Mouse (Mus musculus): ENCODE data around the gene Ranbp17.

Ranbp17 gene

GRCm38 (mm10) chr11:33422226-33422625 lies 91.3 kb downstream of the Ranbp17 start:
- no peak for DNase-seq (ENCODE audit: extremely low spot score, low read depth, low spot score)

GRCm38 (mm10) chr11:33404651-33405050 lies 108.9 kb downstream of the Ranbp17 start:
- no peak for DNase-seq (ENCODE audit: extremely low spot score, low read depth, low spot score)

- DNase-seq (ENCODE audit: extremely low spot score, low read depth, low spot score) = no peak
Measured at GRCm38 (mm10) chr11:33399346-33399745, 114.2 kb downstream of the Ranbp17 start.

- no peak for DNase-seq (ENCODE audit: extremely low spot score, low read depth, low spot score)
Measured at GRCm38 (mm10) chr11:33398701-33399100, 114.8 kb downstream of the Ranbp17 start.

DNA sequence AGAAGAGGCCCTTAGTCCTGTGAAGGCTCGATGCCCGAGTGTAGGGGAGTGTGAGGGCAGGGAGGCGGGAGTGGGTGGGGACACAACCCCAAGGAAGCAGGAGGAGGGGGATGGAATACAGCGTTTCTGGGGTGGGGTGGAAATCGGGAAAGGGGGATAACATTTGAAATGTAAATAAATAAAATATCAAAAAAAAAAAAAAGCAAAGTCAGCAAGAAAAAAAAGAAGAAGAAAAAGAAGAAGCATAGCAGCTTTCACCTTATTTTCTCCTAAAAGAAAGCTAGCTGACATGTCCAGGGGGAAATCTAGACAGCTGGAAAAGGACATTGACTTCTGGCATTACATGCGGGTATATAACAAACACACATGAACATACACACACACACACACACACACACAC lies 117.3 kb downstream of the Ranbp17 start:
- no peak for DNase-seq (ENCODE audit: extremely low spot score, low read depth, low spot score)

- DNase-seq (ENCODE audit: extremely low spot score, low read depth, low spot score) = no peak
Measured at GRCm38 (mm10) chr11:33394093-33394492, 119.5 kb downstream of the Ranbp17 start.

DNA sequence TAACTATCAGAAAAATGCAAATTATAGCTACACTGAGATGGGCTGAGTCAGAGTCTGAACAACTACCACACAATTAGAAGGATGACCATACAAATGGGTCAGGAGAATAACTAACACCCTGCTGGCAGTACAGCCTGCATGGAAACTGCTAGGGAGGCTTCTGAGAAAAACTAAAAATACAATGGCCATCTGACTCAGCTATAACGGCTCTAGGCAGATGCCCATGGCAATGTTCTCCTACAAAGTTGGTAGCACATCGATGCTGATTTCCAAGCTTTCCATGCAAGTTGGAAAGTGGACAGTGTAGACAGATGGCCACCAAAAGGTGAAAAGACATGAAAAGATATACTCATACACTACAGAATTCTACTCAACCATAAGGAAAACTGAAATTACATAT lies 124.9 kb downstream of the Ranbp17 start:
- no peak for DNase-seq (ENCODE audit: extremely low spot score, low read depth, low spot score)

DNA sequence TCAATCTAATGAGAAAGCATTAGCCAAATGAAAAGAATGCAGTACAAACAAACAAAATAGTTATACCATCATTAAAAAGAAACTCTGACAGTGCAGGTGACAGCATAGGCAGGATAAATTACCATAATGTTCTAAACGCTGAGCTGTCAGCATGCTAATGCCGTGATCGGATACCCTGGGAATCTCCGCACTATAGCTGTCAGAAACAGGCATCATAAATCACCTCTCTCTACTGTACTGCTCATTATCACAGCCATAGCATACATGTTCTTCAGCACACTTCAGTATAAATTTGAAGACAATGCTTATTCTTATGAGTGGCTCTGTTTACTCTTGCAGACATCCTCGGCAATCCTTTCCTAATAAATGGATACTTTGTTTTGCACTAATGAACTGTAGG lies 151.7 kb downstream of the Ranbp17 start:
- no peak for DNase-seq (ENCODE audit: extremely low spot score, low read depth, low spot score)

DNA sequence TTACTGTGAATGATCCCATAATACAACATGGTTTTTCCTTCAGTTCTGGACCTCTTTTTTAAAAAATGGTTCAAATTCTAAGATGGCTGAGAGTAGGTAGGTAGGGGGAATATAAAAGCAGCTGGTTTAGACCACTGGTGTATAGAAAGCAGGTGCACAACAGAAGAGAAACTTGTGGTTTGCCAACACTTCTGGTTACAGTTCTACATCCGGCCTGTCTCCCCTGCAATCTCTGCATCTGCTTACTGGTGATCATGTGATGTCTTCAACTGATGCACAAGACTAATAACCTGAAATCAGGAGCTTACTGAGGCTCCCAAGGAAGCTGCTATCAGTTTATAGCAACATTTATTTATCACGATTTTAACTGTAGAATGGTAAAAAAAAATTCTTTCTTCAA lies 164.3 kb downstream of the Ranbp17 start:
- DNase-seq (ENCODE audit: extremely low spot score, low read depth, low spot score) = no peak

DNA sequence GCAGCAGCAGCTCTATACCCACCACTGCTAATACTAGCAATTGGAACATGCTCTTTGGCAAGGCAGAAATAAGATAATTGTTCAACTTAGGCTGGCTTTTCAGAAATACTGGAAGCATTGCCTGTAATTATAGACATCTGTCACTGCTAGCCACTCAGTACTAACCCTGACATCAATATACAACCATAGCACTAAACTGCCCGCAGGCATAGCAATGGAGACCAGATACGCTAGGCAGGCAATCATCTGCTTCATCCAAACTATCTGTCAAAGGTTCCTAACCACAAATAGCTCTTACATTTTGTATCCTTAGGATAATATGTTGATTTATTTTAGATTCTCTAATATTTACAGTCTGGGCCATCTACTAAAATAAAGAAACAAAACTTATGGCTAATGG lies 171.5 kb downstream of the Ranbp17 start:
- no peak for DNase-seq (ENCODE audit: extremely low spot score, low read depth, low spot score)

GRCm38 (mm10) chr11:33336552-33337121 lies 176.9 kb downstream of the Ranbp17 start:
- no peak for DNase-seq (ENCODE audit: extremely low spot score, low read depth, low spot score)

GRCm38 (mm10) chr11:33335616-33336015 lies 177.9 kb downstream of the Ranbp17 start:
- no peak for DNase-seq (ENCODE audit: extremely low spot score, low read depth, low spot score)

- no peak for DNase-seq (ENCODE audit: extremely low spot score, low read depth, low spot score)
Measured at GRCm38 (mm10) chr11:33332137-33332536, 181.4 kb downstream of the Ranbp17 start.

DNA sequence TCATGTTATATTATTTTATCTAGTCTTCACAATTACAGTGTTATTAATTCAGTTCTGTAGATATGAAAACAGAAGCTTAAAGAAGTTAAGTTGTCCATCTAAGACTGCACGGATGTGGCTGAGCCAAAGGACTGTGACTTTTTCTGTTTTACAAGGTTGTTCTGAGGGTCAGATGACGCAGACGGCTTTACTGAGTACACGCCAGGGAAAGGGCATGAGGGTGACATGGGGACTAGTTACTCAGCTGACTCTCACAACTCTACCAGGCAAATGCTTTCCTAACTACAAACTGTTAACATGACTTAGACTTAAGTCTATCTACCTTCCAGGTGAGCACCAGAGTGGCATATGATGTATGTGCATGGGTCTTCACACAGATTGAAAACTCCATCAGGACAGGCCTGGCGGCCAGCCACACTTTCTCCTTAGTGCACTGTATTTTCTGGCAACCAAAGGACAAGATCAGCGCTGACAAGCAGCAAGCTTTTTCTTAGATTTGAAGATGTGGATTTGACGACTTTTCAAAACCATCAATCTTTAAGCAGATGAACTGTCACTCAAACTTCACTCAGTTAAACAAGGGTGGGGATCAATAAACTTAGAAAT lies 194.4 kb downstream of the Ranbp17 start:
- DNase-seq (ENCODE audit: extremely low spot score, low read depth, low spot score) = no peak

GRCm38 (mm10) chr11:33309566-33309965 lies 204.0 kb downstream of the Ranbp17 start:
- DNase-seq (ENCODE audit: extremely low spot score, low read depth, low spot score) = no peak

DNA sequence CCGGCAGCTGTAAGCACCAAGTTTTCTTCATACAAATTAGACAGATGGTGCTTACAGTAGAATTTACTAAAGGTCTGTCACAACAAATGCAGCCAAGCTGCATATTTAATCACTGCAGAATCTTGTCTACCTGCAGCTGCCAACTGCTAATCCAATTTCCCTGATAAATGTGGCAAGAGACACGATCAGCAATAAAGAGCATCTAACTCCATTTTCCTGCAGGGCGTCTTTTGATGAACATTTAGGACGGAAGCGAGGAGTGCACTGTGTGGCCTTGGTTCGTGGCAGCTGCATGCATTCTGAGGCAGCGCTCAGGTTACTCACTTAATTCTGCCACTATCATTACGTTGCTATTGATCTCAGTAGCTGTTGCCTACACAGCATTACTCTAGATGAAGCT lies 212.7 kb downstream of the Ranbp17 start:
- no peak for DNase-seq (ENCODE audit: extremely low spot score, low read depth, low spot score)

DNA sequence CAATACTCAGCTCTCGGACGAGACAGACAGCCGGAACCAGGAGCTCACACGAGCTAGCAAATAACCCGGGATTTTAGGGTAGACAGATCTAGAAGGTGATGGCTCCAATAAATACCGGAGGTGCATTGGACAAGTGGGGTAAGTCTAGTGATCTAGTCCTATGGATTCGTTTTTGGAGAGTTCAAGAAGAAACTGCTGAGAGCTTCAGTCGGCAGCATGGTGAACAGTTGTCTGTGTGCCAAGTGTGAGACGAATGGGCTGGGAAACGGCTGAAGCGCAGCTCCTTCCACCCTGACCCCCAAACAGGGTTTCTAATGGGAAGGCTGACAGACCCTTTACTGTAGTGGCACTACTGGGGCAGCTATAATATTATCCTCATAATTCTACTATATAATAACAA lies 214.2 kb downstream of the Ranbp17 start:
- no peak for DNase-seq (ENCODE audit: extremely low spot score, low read depth, low spot score)

- DNase-seq (ENCODE audit: extremely low spot score, low read depth, low spot score) = no peak
Measured at GRCm38 (mm10) chr11:33297121-33297520, 216.4 kb downstream of the Ranbp17 start.

- DNase-seq (ENCODE audit: extremely low spot score, low read depth, low spot score) = no peak
Measured at GRCm38 (mm10) chr11:33295422-33295821, 218.1 kb downstream of the Ranbp17 start.

DNA sequence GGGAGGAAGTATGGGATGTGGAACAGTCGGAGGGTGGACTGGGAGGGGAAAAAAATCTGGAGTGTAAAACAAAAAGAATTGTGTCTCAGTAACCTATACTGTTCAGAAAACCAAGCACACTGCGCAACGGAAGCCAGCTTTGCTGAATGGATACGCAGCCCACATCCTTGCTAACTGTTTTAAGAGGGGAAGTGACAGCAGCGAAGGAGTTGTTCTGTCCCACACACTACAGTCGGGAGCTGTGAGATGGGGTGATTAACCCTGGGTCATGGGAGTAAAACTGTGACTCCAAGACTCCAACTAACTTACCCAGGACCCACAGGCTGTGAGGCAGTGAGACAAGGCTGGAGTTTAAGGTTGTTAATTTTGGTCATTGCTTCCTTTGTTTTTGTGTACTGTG lies 219.5 kb downstream of the Ranbp17 start:
- no peak for DNase-seq (ENCODE audit: extremely low spot score, low read depth, low spot score)

DNA sequence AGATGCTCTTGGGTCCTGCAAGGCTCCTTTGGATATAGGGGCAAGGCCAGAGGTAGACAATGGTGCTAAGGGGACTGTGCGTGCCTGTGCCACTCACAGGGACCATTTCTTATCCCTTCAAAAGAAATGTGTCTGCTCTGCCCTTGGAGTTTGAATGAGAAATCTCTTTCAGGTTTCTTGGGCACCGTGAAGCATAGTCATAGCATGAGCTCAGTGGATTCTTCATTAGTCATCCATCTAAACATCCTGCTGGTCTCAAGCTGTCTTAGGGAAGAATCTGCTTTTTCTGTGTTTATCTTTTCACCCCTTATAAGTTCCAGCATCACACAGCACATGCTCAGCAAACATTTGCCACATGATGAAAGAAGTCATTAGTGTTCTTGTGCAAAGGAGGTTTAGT lies 235.0 kb downstream of the Ranbp17 start:
- no peak for DNase-seq (ENCODE audit: extremely low spot score, low read depth, low spot score)

DNA sequence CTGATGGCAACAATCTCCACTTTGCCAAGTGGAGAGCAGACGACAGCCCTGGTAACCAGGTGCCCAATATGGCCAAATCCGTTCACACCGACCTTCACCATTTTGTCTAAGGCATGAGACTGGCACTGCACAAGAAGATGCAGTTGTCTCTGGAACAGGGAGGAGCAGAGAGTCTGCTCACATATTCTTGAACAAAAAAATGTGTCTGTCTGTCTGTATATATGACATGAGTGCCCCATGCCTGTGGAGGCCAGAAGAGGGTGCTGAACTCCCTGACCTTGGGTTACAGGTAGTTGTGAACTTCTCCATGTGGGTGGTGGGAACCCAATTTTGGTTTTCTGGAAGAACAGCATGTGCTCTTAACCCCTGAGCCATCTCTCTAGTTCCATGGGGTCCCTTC lies 236.9 kb downstream of the Ranbp17 start, which contains the start of gene Gm12117:
Gm12117 (minus strand) TSS at position 101 of the 400 bp plus-strand sequence.
- no peak for DNase-seq (ENCODE audit: extremely low spot score, low read depth, low spot score)

DNA sequence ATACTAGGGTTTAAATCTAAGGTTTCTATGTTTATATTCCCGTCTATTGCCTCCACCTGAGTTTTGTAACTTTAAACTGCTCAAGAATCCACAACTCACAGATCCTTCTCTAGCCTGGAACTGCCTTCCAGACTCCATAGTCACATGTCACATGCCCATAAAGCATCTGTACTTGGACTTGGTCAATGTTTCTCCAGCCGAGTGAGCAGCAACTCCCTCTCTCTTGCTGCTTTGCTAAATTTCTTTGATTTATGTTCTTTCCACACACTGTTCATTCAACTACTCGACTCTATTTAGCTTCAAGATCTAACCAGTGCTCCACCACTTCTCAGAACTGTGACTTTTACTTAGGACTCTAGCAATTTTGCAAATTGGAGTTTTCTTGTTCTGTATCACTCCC lies 238.7 kb downstream of the Ranbp17 start:
- DNase-seq (ENCODE audit: extremely low spot score, low read depth, low spot score) = no peak

Data from hindlimb bud, embryonic 11.5 days (tissue).